Mouse (Mus musculus): Measurements from ENCODE around the gene Vti1a.

Vti1a gene

DNA sequence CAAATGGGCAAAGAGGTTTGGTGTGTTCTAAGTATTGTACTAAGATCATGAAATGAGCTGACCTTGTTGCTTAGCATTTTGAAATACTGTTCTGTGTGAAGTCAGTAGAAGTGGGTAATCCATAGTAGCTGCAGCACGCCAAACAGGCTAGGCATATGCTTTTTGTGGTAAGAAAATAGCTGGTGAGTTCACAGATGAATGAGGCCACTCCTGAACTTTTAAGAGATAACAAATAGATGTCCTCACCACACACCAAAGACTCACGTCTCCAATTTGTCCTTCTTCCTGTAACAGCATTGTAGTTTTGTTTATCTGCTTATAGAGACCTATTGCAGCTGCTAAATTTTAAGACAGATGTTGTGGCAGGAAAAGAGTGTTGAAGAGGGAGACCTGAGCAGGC lies 62.8 kb downstream of the Vti1a start:
- no peak for DNase-seq (ENCODE audit: low spot score)

GRCm38 (mm10) chr19:55380764-55381163 lies 64.7 kb downstream of the Vti1a start:
- no peak for DNase-seq (ENCODE audit: low spot score)

DNA sequence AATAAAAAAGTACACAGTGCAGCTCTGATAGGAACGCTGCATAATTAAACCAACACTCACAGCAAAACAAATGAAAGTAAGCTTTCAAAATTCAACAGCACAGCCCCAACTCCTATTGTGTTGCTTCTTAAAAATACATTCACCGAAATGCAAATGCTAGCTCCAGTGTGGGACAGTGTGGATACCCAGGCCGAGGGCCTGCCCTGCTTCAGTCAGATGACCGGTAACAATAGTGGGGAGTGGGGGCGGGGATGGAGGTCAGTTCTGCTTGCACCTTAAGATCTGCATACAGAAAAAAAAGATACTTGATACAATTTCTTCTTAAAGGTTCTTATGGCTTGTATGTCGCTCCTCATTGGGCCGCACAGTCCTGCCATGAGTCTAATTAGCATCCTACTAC lies 65.2 kb downstream of the Vti1a start:
- DNase-seq (ENCODE audit: low spot score): no peak

- DNase-seq (ENCODE audit: low spot score): no peak
Measured at GRCm38 (mm10) chr19:55382745-55383144, 66.7 kb downstream of the Vti1a start.

DNA sequence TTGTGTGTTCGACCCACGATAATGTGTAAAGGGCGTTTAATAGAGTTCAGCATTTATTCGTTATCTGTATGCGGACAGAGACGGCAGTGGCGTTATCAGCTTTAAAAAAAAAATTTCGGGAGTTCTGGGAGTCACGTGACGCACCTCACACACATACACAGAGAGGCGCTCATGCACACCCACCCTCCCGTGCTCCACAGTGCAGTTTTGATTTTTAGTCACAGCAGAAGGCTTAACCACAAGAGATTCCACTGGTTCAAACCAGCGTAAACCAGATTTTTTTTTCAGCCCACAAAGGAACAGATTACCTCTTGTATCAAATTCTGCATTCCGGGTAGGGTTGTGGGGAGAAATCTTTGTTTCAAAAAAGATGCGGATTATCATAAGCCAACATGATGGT lies 68.5 kb downstream of the Vti1a start:
- no peak for DNase-seq (ENCODE audit: low spot score)

GRCm38 (mm10) chr19:55389019-55389418 lies 72.9 kb downstream of the Vti1a start:
- DNase-seq (ENCODE audit: low spot score): no peak

DNA sequence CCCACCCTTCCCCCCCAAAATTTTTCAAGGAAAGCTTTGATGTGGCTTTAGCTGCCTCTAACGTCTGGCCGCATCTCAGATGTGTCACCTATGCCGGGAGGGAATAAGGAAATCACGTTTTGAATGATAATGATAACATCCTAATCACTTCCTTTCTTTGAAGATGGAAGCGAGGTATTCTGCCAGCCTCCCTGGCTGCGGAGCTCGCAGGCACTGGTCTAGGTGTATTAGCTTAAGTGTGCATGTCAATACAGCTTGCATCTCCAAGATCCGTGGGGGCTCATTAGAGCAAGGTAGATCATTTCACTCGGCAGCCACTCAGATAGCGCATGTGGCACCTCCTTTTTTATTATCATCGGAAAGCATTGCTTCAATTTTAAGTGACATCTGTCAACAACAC lies 74.2 kb downstream of the Vti1a start:
- DNase-seq (ENCODE audit: low spot score): no peak

DNA sequence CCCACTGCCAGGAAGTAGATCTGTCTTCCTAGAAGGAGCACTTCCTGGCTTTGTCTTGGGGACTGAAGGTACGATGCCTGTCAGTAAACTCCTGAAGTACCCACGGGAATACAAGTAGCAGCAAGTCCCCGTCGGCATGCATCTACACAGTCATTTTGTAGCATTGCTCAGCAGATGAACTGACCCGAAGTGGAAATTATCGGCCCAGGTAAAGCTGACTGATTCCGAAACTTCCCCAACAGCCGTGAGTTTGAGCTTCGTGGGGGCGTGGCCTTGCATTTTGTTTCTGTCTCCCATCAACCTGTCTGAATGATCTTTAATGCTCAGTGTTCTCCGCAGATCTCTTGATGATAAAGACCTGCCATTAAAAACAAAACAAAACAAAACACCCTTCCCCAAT lies 85.5 kb downstream of the Vti1a start:
- DNase-seq (ENCODE audit: low spot score): no peak

GRCm38 (mm10) chr19:55408486-55408885 lies 92.4 kb downstream of the Vti1a start:
- no peak for DNase-seq (ENCODE audit: low spot score)

DNA sequence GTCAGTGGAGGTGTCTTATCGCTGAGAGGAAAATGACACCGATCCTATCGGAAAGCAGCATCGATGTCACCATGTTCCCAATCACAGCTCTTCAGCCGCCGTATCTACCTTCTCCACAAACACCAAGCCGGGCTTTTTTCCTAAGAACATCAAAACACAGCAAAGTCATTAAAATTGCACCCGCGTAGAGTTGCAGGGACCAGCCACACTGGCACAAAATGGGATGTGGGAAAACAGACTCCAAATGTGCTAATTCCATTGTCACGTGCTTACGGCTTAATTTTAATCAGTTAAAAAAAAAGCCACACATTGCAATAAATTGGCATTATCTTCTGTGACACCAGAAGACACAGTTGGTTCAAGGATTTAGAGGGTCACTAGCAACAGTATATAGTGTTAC lies 95.3 kb downstream of the Vti1a start:
- DNase-seq (ENCODE audit: low spot score): no peak

- DNase-seq (ENCODE audit: low spot score): no peak
Measured at GRCm38 (mm10) chr19:55411894-55412293, 95.8 kb downstream of the Vti1a start.

DNA sequence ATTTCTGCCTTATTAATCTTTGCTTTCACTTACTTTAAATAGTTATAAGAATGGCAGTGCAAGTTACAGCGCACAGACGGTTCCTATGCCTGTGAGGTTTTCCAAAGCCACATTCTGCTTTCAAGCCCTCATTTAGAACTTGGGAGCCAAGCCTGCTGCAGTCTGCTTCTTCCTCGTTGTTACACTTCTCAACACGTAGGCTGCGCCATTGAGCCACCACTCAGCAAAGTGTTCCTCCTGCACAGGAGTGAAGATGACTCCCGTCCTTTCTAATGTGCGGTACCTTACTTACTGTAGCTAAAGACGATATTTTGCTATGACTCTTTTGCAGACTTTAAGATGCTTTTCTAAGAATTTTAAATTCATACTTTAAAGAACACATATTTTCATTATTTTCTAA lies 98.0 kb downstream of the Vti1a start:
- peak; percentile 48 for DNase-seq (ENCODE audit: low spot score)

GRCm38 (mm10) chr19:55418756-55419155 lies 102.7 kb downstream of the Vti1a start:
- no peak for DNase-seq (ENCODE audit: low spot score)

- no peak for DNase-seq (ENCODE audit: low spot score)
Measured at GRCm38 (mm10) chr19:55419961-55420360, 103.9 kb downstream of the Vti1a start.

DNA sequence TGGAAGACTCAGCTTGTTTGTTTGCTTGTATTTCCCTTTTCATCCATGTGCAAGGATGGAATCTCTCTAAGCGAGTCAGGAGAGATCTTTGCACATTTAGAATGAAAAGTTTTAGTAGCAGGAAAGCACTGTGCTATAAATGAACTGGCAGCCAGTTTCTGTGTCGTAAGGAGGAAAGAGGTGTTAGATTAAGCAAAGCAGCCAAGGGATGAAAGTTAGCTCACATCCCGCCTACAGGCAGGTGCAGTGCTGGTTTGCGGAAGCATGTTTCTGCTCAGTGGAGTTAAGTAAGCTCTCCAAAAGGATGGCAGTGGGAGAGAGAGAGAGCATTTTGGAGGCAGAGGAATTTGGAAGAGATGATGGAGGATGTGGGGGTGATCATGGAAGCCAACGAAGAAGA lies 105.7 kb downstream of the Vti1a start:
- no peak for DNase-seq (ENCODE audit: low spot score)

- no peak for DNase-seq (ENCODE audit: low spot score)
Measured at GRCm38 (mm10) chr19:55422311-55423064, 106.4 kb downstream of the Vti1a start.

GRCm38 (mm10) chr19:55423065-55423716 lies 107.1 kb downstream of the Vti1a start:
- no peak for DNase-seq (ENCODE audit: low spot score)

DNA sequence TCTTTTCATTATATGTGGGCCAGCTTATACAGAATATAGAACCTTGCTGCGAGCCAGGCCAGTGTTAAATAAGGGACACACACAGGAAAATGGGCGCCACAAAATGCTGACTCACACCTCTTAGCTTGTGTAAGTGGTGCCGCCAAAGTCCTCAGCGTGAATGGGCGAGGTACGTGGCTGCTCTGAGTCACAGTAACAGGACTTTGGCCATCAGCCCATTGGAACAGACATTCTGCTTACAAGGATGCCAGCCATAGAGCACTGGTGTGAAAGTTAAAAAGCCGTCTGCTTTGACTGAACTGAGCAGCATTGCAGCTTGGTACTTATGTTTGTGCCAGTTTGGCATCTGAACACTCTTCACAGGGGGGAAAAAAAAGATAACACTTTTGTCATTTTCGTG lies 107.9 kb downstream of the Vti1a start:
- peak; percentile 14 for DNase-seq (ENCODE audit: low spot score)

DNA sequence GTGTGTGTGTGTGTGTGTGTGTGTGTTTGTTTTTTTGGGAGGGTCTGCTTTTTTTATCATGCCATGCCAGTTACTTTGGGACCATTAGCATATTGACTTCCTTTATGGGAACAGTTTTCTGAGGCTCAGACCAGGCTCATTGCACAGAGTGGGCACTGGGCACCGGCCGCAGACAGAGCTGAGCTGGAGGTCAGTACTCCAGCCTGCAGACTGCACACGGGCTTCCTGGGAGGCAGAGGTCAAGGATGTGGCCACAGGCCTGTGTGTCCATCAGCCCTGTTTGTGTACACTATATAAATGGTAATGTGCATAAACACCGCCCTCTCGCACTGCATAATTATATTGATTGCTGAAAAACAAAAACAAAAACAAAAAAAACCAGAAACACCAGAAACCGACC lies 108.4 kb downstream of the Vti1a start:
- no peak for DNase-seq (ENCODE audit: low spot score)

DNA sequence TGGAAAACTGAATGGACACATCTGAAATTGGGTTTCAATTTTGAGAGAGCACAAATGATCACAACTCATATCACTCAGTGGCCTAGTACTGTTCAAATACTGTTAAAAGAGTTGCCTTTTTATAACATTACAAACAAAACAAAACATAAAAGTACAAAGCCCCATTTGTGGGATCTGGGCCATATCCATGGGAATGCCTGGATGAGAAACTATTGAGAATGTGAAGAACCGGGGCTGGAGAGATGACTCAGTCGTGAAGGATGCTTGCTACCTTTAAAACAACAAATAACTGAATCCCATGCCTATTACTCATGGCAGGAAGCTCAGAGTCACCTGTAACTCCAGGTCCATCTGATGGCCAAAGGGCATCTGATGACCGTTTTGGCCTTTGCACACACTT lies 124.2 kb downstream of the Vti1a start:
- no peak for DNase-seq (ENCODE audit: low spot score)

- DNase-seq (ENCODE audit: low spot score): no peak
Measured at GRCm38 (mm10) chr19:55443618-55444017, 127.5 kb downstream of the Vti1a start.

- no peak for DNase-seq (ENCODE audit: low spot score)
Measured at GRCm38 (mm10) chr19:55449084-55449483, 133.0 kb downstream of the Vti1a start.

GRCm38 (mm10) chr19:55449506-55449905 lies 133.4 kb downstream of the Vti1a start:
- DNase-seq (ENCODE audit: low spot score): no peak
